Mouse (Mus musculus): ENCODE results near the gene Gm3460.
A peak's percentile ranks its signal among the peaks of the same experiment; 100 is the strongest.
"Not testable (repeated sequence)": the region's sequence is repeated elsewhere in the genome, so short reads cannot be mapped to it uniquely, and the experiment has no call there.

Gm3460 gene

GRCm38 (mm10) chr14:6622318-6622717 lies at the start of gene Gm3460:
Gene Gm3460 (minus strand): TSS chr14:6622418.
- DNase-seq (ENCODE audit: low spot score in 2 of 2): not testable (repeated sequence)

- peak; percentile 2 to 6 for DNase-seq (ENCODE audit: low spot score in 2 of 2)
These were observed 15.8 kb downstream of the Gm3460 start for GRCm38 (mm10) chr14:6606436-6606835.

GRCm38 (mm10) chr14:6605004-6605403 lies 17.2 kb downstream of the Gm3460 start:
- DNase-seq (ENCODE audit: low spot score in 2 of 2): peak; percentile 2 to 9

- DNase-seq (ENCODE audit: low spot score in 2 of 2): peak; percentile 0 to 1
These were observed 17.7 kb downstream of the Gm3460 start for GRCm38 (mm10) chr14:6604551-6604950.

- DNase-seq (ENCODE audit: low spot score in 2 of 2): not testable (repeated sequence)
These were observed 31.7 kb downstream of the Gm3460 start, which contains the start of gene Gm3629 for GRCm38 (mm10) chr14:6590513-6590912. Gene Gm3629 (minus strand): TSS chr14:6590613.

Data from right cerebral cortex, adult 2 months (tissue).